8 mouse cellular contexts compared by ENCODE assay signal in the genomic region with DNA sequence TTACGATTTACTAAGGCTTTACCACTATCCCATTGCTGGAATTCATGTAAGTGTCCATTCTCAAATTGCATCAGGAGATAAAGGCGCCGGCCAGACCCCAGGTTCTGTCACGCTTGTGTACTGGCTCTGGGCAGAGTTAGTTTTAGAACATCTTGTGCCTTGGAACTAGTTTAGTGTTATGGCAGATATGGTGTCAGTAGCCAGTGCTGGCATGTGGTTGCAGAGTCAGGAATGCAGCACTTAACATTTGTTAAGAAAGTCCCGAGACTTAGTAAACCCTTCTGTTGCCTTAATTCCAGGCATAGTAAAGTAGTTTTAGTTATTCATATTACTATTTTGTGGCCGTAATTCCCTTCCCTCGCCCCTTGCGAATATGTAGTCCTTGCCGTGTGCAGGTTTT. TPM values are rescaled to one million over a fixed set of nuclear protein-coding genes. Genes with fewer than 3 reads are reported as not detected.
DNase-seq lines count a peak whose midpoint lies in the region; ATAC-seq lines count a peak whose summit lies in the region.

No protein-coding gene starts in this region.

- H3K9me3 ChIP-seq in midbrain, embryonic 11.5 days (ENCODE audit: control insufficient read depth, low read length), result no peaks in the 10 kb centered on the region
- no peaks in the 10 kb centered on the region for H3K9me3 ChIP-seq in midbrain, embryonic 16.5 days (replicated peaks; ENCODE audit: control insufficient read depth, low read length, poor library complexity, severe bottlenecking)
- no peaks in the 10 kb centered on the region for H3K9me3 ChIP-seq in limb, embryonic 11.5 days (ENCODE audit: control insufficient read depth, low read length)
- no peaks in the 10 kb centered on the region for H3K9me3 ChIP-seq in stomach, embryonic 15.5 days

- H3K4me2 ChIP-seq in midbrain, embryonic 11.5 days, result peak overlapping the region; percentile 98
- H3K4me2 ChIP-seq in midbrain, embryonic 16.5 days (ENCODE audit: low read length), result no peak overlapping the region
- peak overlapping the region; percentile 92 for H3K4me2 ChIP-seq in limb, embryonic 11.5 days (ENCODE audit: low read depth, severe bottlenecking)
- H3K4me2 ChIP-seq in stomach, embryonic 15.5 days, result peak overlapping the region; percentile 73

- ATAC-seq in midbrain, embryonic 11.5 days (ENCODE audit: low FRiP score), result no peak
- no peak for ATAC-seq in midbrain, embryonic 16.5 days
- ATAC-seq in limb, embryonic 11.5 days (ENCODE audit: insufficient number of reproducible peaks, low FRiP score, low TSS enrichment, low read depth), result no peak
- ATAC-seq in stomach, embryonic 15.5 days (ENCODE audit: insufficient read depth, low FRiP score, low read depth), result no peak

- peaks cover 11% of the 10 kb centered on the region; the same call in 1 of the 2 replicates for H3K4me1 ChIP-seq in midbrain, embryonic 11.5 days (ENCODE audit: control insufficient read depth, insufficient read depth, low read length)
- peaks cover 14% of the 10 kb centered on the region for H3K4me1 ChIP-seq in midbrain, embryonic 16.5 days (ENCODE audit: control insufficient read depth, insufficient read depth, low read length)
- peaks cover 9% of the 10 kb centered on the region; the same call in 1 of the 2 replicates for H3K4me1 ChIP-seq in limb, embryonic 11.5 days (ENCODE audit: control insufficient read depth, insufficient read depth, low read length)
- 0 out of 2 replicates have a peak, but pooled peaks cover 5% of the 10 kb centered on the region for H3K4me1 ChIP-seq in stomach, embryonic 15.5 days

- 80% methylated on average over 9 of the region's 9 CpGs for WGBS in midbrain, embryonic 11.5 days
- 76% methylated on average over 9 of the region's 9 CpGs for WGBS in midbrain, embryonic 16.5 days
- 70% methylated on average over 9 of the region's 9 CpGs for WGBS in limb, embryonic 11.5 days
- WGBS in stomach, embryonic 15.5 days, result 48% methylated on average over 9 of the region's 9 CpGs

- H3K4me3 ChIP-seq in midbrain, embryonic 11.5 days (ENCODE audit: low read depth, low read length), result peak overlapping the region; percentile 84; the same call in 1 of the 2 replicates
- H3K4me3 ChIP-seq in midbrain, embryonic 16.5 days (ENCODE audit: low read depth, low read length), result no peak overlapping the region
- H3K4me3 ChIP-seq in limb, embryonic 11.5 days (ENCODE audit: low read depth, low read length), result peak overlapping the region; percentile 91; the same call in 1 of the 2 replicates
- H3K4me3 ChIP-seq in stomach, embryonic 15.5 days (replicated peaks), result peak overlapping the region; percentile 85; the same call in 1 of the 2 replicates

- H3K27ac ChIP-seq in midbrain, embryonic 11.5 days (ENCODE audit: low read depth, low read length), result no peak overlapping the region
- H3K27ac ChIP-seq in midbrain, embryonic 16.5 days (ENCODE audit: low read length), result no peak overlapping the region
- H3K27ac ChIP-seq in limb, embryonic 11.5 days (replicated peaks; ENCODE audit: low read depth, low read length), result no peak overlapping the region
- H3K27ac ChIP-seq in stomach, embryonic 15.5 days, result no peak overlapping the region

- no peak for DNase-seq in midbrain, embryonic 11.5 days (ENCODE audit: low spot score, missing footprints)
- DNase-seq in gastrocnemius, postnatal 25 days, result peak; percentile 45
- DNase-seq in limb, embryonic 11.5 days (ENCODE audit: low spot score), result no peak
- no peak for DNase-seq in ovary, postnatal 10 days (ENCODE audit: low spot score)
- DNase-seq in cerebellum, adult 11-12 months, result no peak
- DNase-seq in left cerebral cortex, postnatal 25 days (ENCODE audit: low spot score in 2 of 2), result no peak

- H3K9ac ChIP-seq in midbrain, embryonic 11.5 days (ENCODE audit: low read length), result no peak overlapping the region
- no peak overlapping the region for H3K9ac ChIP-seq in midbrain, embryonic 16.5 days (ENCODE audit: low read depth, low read length)
- H3K9ac ChIP-seq in limb, embryonic 11.5 days (ENCODE audit: low read length), result no peak overlapping the region
- H3K9ac ChIP-seq in stomach, embryonic 15.5 days, result no peak overlapping the region

- intact Hi-C loops in left cerebral cortex, postnatal 25 days (cut with DNase I), result loop anchor here (2.0 kb wide), 1 partner anchor 61 kb away; no protein-coding TSS in a partner anchor

- no peaks in the 10 kb centered on the region for H3K36me3 ChIP-seq in midbrain, embryonic 11.5 days (ENCODE audit: control insufficient read depth, insufficient read depth, low read length)
- H3K36me3 ChIP-seq in midbrain, embryonic 16.5 days (ENCODE audit: control insufficient read depth, insufficient read depth, low read length), result no peaks in the 10 kb centered on the region
- no peaks in the 10 kb centered on the region; the same call in 1 of the 2 replicates for H3K36me3 ChIP-seq in limb, embryonic 11.5 days (ENCODE audit: control insufficient read depth, insufficient read depth, low read length)
- H3K36me3 ChIP-seq in stomach, embryonic 15.5 days, result no peaks in the 10 kb centered on the region

- no peaks in the 10 kb centered on the region for H3K27me3 ChIP-seq in midbrain, embryonic 11.5 days (ENCODE audit: control insufficient read depth, insufficient read depth, low read length)
- no peaks in the 10 kb centered on the region for H3K27me3 ChIP-seq in midbrain, embryonic 16.5 days (ENCODE audit: control insufficient read depth, insufficient read depth, low read depth, low read length)
- H3K27me3 ChIP-seq in limb, embryonic 11.5 days (ENCODE audit: control insufficient read depth, insufficient read depth, low read length), result no peaks in the 10 kb centered on the region
- H3K27me3 ChIP-seq in stomach, embryonic 15.5 days (replicated peaks), result no peaks in the 10 kb centered on the region

RNA-seq across cellular contexts. Expression of a gene that starts 1.7 kb away (rescaled TPM):
- polyA plus RNA-seq in midbrain, embryonic 11.5 days (2014; fragmentation: Nextera tagmentation; extraction: Ambion mirVana), result 128 and 140 TPM in 2 replicates
- 16.0 and 22.3 TPM in 2 replicates for polyA plus RNA-seq in midbrain, embryonic 16.5 days (2015; fragmentation: Nextera tagmentation; extraction: Ambion mirVana)
- 10 to 100 TPM; 32.5 to 36.5 TPM for total RNA-seq in gastrocnemius, postnatal 25 days (2021)
- polyA plus RNA-seq in limb, embryonic 11.5 days (2014; fragmentation: Nextera tagmentation; extraction: Ambion mirVana), result 65.8 and 66.0 TPM in 2 replicates
- 38.9 and 43.2 TPM in 2 replicates for polyA plus RNA-seq in stomach, embryonic 15.5 days (2015; fragmentation: Nextera tagmentation; extraction: Ambion mirVana)
- total RNA-seq in left cerebral cortex, postnatal 25 days (2021), result 10 to 100 TPM; 29.4 to 35.9 TPM
